Mouse (Mus musculus) skeletal muscle tissue, adult 2 months (tissue): ENCODE measurements around the gene D430041D05Rik.

Source experiments
- DNase-seq: peaks from one replicate; pipeline ENCODE4 v3.0.0-alpha.2; 2012; ENCODE audit warnings: low read depth, low spot score

The D430041D05Rik gene

DNA sequence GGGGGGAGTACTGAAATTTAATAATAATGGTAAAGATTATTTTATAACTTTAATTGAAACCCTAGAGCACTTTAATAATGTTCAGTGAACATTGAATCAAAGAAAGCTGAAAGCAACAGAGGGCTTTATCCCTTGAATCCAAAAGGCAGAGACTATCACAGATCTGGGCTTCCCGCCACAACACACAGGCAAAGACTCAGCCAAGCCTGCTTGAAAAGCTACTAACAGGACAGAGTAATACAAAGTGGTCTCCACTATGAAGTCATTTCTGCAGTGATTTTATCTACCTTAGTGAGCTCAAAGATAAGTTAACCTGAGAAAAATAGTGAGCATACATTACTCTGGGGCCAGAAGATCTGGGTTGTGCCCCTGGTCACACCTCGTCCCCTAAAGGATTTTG, 128.0 kb downstream of the D430041D05Rik start:
- no peak for DNase-seq

DNA sequence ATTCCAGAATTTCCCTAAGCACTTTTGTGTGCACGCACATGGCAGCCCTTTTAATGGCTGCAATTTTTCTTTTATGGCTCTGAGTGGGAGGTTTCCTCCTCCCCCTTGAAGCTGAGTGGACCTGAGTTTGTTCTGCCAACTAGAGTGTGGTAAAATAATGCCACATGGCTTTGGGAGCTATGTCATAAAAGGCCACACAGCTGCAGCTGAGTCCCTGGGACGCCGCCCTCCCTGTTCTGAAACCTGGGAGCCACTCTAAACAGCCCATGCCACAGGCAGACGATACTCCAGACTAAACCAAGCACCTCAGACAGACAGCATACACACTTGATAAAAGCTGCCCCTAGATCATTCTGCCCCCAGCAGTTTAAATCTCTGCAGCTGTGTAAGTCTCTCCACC, 143.8 kb downstream of the D430041D05Rik start:
- peak; percentile 25 for DNase-seq

DNA sequence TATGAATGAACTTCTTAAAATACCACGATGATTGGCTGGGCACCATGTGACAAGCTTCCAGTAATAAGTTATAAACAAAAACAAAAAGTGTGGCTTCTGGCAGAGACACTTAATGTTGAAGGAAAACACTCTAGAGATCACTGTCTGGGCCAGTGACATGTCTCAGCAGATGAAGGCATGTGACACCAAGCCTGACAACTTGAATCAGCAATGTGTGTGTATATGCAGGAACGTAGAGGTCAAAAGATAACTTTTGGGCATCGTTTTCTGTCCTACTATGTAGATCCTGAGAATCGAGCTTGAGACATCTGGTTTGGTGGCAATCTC, 149.1 kb downstream of the D430041D05Rik start:
- no peak for DNase-seq

GRCm38 (mm10) chr2:104260920-104261740, 149.7 kb downstream of the D430041D05Rik start:
- peak; percentile 9 for DNase-seq

DNA sequence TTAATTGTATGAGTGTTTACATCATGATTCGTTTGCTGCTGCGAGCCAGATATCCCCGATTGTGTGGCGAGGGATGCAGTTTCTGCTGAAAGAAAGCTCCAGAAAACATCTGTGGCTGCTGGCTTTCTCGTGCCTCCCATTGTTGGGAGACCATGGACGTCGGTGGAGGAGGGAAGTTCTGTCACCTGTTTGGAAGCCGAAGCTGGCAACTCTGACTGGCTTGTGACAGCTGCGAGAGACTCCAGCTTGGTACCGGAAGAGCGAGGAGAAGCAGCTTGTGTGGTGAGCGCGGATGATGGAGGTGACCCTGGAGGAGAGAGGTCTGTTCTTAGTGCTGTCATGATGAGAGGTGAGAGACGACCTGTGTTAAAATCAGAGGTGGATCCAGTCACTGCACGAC, 154.2 kb downstream of the D430041D05Rik start:
- DNase-seq = no peak

GRCm38 (mm10) chr2:104254944-104255343, 155.9 kb downstream of the D430041D05Rik start:
- no peak for DNase-seq

GRCm38 (mm10) chr2:104253341-104253740, 157.5 kb downstream of the D430041D05Rik start:
- no peak for DNase-seq

- DNase-seq = no peak
Observed at GRCm38 (mm10) chr2:104251647-104252046, 159.2 kb downstream of the D430041D05Rik start.

- DNase-seq = no peak
Observed at GRCm38 (mm10) chr2:104249856-104250255, 161.0 kb downstream of the D430041D05Rik start.

GRCm38 (mm10) chr2:104246851-104247250, 164.0 kb downstream of the D430041D05Rik start:
- no peak for DNase-seq

DNA sequence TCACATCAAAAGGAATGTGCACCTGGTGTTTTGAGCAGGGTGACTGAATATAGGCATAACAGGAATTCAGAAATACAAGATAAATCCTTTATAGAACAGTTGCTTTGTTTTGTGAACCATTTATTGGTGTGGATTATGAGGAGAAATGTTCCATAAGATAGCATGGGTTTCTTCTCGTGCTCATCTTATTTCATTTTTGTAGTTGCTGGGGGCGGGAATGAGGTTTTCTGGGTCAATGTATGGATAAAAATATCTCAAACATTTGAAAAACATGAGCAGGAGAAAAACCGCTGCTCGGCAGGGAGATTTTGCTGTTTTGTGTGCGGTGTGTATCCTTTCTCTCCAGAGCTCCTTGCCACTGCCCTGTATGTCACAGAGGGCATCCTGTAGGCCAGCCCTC, 168.8 kb downstream of the D430041D05Rik start:
- no peak for DNase-seq

- peak; percentile 51 for DNase-seq
Observed at GRCm38 (mm10) chr2:104237141-104237540, 173.7 kb downstream of the D430041D05Rik start.

DNA sequence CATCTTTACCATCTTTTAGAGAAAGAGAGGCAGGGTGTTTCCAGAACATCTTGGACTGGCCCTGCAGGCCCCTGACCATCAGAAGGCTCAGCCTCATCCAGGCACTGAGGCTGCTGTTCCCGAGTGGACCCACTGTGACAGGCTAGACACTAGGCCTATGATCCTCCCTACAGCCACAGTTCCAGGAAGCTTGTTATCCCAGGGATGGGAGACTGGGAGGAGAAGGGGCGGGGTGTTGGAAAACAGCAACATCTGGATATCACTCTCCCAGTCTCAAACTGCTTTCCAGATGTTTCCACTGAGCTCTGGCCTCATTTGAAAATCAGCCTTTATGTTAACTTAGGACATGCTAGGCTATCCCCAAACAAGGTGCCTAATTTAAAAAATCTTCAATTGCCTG, 180.4 kb downstream of the D430041D05Rik start:
- peak; percentile 23 for DNase-seq

GRCm38 (mm10) chr2:104226057-104226456, 184.8 kb downstream of the D430041D05Rik start:
- no peak for DNase-seq

GRCm38 (mm10) chr2:104219733-104220391, 191.0 kb downstream of the D430041D05Rik start:
- no peak for DNase-seq

DNA sequence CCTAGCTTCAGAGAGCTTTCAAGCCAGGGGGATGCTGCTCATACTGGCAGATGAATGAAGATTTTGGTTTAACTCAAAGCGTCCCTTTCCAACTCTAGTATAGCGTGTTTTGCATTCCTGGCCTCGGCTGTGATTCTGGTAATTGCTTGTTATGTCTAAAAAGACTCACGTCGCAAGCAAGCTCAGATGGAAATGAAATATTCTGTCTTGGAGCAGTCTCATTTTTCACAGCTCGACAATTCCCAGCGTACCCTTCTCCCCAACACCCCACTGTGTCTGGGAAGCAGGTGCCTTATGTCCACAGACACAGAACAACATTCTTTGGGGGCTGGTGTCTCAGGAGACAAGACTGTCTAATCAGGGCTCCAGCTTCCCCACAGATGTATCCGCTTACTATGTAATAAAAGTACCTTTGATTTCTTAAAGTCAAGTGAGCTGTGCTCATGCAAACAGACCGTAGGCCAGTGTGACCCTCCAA, 192.2 kb downstream of the D430041D05Rik start:
- no peak for DNase-seq

DNA sequence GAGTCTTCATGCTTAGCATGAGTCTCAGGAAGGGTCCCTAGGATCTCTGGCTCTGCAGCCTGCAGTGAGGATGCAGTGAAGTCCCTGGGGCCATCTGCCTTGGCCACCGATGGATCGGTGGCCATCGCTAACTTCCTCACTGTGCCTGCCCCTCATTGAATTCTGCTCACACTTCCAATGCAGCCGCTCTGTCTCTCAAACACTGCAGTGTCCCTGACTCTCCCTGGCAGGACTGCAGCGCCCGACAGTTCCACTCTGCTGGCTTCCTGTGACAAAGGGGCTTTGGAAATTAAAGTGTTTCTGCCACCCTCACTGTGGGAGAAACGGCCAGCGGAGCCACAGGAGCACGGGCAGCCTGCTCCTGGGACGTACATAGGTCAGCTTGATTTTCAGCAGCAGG, 192.7 kb downstream of the D430041D05Rik start:
- DNase-seq = no peak

DNA sequence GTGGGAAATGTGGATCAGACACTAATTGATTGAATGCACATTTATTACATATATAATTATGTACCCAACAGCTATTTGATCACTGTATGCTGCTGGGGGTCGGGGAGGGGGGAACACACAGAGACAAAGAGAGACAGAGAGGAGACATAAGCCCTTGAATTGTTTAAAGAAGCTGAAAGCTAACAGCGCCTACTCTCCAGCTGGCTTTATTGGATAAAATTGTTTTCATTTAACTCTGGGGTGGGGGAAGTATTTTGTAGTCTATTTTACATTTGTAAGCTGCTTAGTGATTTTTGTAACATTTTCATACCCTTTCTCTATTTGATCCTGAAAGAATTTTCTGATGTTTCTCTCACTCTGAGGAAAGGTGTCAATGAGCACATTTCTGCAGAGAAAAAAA, 201.4 kb downstream of the D430041D05Rik start:
- DNase-seq = no peak

- no peak for DNase-seq
Observed at GRCm38 (mm10) chr2:104208415-104208814, 202.4 kb downstream of the D430041D05Rik start.

DNA sequence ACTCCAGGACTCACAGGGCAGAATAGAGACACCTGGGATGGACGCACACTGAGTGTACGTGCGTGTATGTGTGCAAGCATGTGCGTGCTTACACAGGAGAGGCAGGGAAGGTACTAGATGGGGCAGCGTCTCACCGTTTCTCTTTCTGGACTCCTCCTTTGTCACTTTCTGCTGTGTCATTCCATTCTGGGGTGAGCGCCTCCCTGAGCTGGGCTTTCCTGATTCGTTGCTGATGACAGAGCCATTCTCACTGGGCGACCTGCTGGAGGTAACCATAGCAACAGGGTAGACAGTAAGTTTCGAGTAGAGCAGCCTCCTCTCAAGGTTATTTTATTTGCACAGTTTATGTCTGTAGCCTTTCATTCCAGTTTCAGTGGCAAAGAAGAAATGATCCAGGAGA, 202.9 kb downstream of the D430041D05Rik start:
- no peak for DNase-seq

DNA sequence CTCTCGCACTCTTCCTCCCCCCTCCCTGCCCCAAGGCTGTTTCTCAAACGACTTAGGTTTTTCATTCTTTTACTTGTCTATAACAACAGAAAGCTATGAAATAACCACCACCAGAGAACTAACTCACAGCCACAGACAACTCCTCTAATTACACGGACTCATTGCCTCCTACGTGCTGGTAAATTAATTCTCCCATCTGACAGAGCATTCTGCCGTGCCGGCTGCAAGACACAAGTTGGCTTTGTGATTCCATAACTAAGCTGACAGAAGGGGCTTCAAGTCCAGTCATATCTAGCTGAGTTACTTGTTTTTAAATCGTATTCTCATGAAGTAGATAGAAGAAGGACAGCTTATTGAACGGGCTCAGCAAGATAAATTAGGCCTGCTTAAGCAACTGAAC, 205.2 kb downstream of the D430041D05Rik start:
- DNase-seq = no peak

DNA sequence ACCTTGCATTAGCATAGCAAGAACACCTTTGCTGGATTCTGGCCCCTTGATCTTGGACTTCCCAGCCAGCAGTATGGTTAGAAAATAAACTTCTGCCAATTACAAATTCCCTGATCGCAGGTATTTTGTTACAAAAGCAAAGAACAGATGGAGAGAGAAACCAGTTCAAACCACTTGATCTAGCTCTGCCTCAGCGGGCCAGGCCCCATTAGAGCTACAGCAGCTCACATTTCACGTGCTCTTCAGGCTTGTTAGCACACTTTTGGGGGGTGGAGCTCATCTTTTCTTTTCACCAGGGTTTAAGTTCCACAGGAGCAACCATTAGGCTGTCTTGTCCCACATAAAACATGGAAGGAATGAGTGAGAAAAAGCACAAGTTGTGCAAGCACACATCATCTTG, 210.6 kb downstream of the D430041D05Rik start:
- no peak for DNase-seq

- DNase-seq = peak; percentile 88
Observed at GRCm38 (mm10) chr2:104198186-104198585, 212.6 kb downstream of the D430041D05Rik start.
